Mouse (Mus musculus): Measurements from ENCODE around the gene Dmp1.

Dmp1 gene

GRCm38 (mm10) chr5:104244261-104244660, 41.8 kb downstream of the Dmp1 start:
- in situ Hi-C loops (cut with MboI; ENCODE audit: low pct_unique_long_range_greater_than_20kb in 1 of 2, low sequenced_read_pairs in 2 of 2, unreplicated experiment in 1 of 2) = no loop called here

GRCm38 (mm10) chr5:104251811-104252210, 49.4 kb downstream of the Dmp1 start:
- in situ Hi-C loops (cut with MboI; ENCODE audit: low pct_unique_long_range_greater_than_20kb in 1 of 2, low sequenced_read_pairs in 2 of 2, unreplicated experiment in 1 of 2) = no loop called here

GRCm38 (mm10) chr5:104256585-104256984, 54.2 kb downstream of the Dmp1 start:
- in situ Hi-C loops (cut with MboI; ENCODE audit: low pct_unique_long_range_greater_than_20kb in 1 of 2, low sequenced_read_pairs in 2 of 2, unreplicated experiment in 1 of 2) = no loop called here

GRCm38 (mm10) chr5:104261908-104262461, 59.6 kb downstream of the Dmp1 start:
- in situ Hi-C loops (cut with MboI; ENCODE audit: low pct_unique_long_range_greater_than_20kb in 1 of 2, low sequenced_read_pairs in 2 of 2, unreplicated experiment in 1 of 2) = no loop called here

- in situ Hi-C loops (cut with MboI; ENCODE audit: low pct_unique_long_range_greater_than_20kb in 1 of 2, low sequenced_read_pairs in 2 of 2, unreplicated experiment in 1 of 2) = no loop called here
Measured at GRCm38 (mm10) chr5:104263014-104263776, 60.8 kb downstream of the Dmp1 start.
